13 mouse cellular contexts compared by ENCODE assay signal in genomic region chr7:37291726-37292125, GRCm38 (mm10).
DNase-seq lines count a peak whose midpoint lies in the region; ATAC-seq lines count a peak whose summit lies in the region.
"Had no signal": no experiment of that assay in that cellular context is flagged by ENCODE, and none has a peak within 500 bp of the region (broad histone marks: within the 10 kb centered on the region; RNA-seq: fewer than 3 reads in every experiment).

No protein-coding gene starts in this region.

- peaks cover 26% of the 10 kb centered on the region for H3K4me1 ChIP-seq in embryonic facial prominence, embryonic 14.5 days (ENCODE audit: control insufficient read depth, insufficient read depth, low read length)
- H3K4me1 ChIP-seq in embryonic facial prominence, embryonic 10.5 days: peaks cover 15% of the 10 kb centered on the region
- H3K4me1 ChIP-seq in neural tube, embryonic 15.5 days: peaks cover 37% of the 10 kb centered on the region

- no peak overlapping the region for H3K9ac ChIP-seq in embryonic facial prominence, embryonic 14.5 days (ENCODE audit: low read depth, low read length)
- no peak overlapping the region for H3K9ac ChIP-seq in neural tube, embryonic 15.5 days (replicated peaks)
- H3K9ac ChIP-seq: forebrain, embryonic 12.5 days; kidney, embryonic 15.5 days; neural tube, embryonic 12.5 days had no signal

- intact Hi-C loops in heart, postnatal 10 days (cut with DNase I): no loop called here

- no peaks in the 10 kb centered on the region for H3K36me3 ChIP-seq in embryonic facial prominence, embryonic 14.5 days (ENCODE audit: control insufficient read depth, insufficient read depth, low read length)
- no peaks in the 10 kb centered on the region for H3K36me3 ChIP-seq in embryonic facial prominence, embryonic 10.5 days (replicated peaks)
- no peaks in the 10 kb centered on the region for H3K36me3 ChIP-seq in neural tube, embryonic 15.5 days
- H3K36me3 ChIP-seq: forebrain, embryonic 12.5 days; kidney, embryonic 15.5 days; neural tube, embryonic 12.5 days had no signal

- no peak for ATAC-seq in embryonic facial prominence, embryonic 14.5 days (ENCODE audit: low read depth)
- 0 out of 2 replicates have a peak, but pooled peaks have one; percentile 33 for ATAC-seq in neural tube, embryonic 15.5 days (ENCODE audit: low FRiP score)

- no peak overlapping the region for H3K4me3 ChIP-seq in embryonic facial prominence, embryonic 14.5 days (ENCODE audit: low read depth, low read length)
- no peak overlapping the region for H3K4me3 ChIP-seq in embryonic facial prominence, embryonic 10.5 days
- H3K4me3 ChIP-seq in neural tube, embryonic 15.5 days (replicated peaks): no peak overlapping the region
- H3K4me3 ChIP-seq: forebrain, embryonic 12.5 days; kidney, embryonic 15.5 days; left cerebral cortex, adult 2 months; neural tube, embryonic 12.5 days had no signal

- WGBS in embryonic facial prominence, embryonic 14.5 days: 64% methylated on average over 7 of the region's 7 CpGs
- 85% methylated on average over 7 of the region's 7 CpGs for WGBS in embryonic facial prominence, embryonic 10.5 days
- 61% methylated on average over 7 of the region's 7 CpGs for WGBS in neural tube, embryonic 15.5 days

- H3K4me2 ChIP-seq in embryonic facial prominence, embryonic 14.5 days (ENCODE audit: low read depth, low read length): no peak overlapping the region
- no peak overlapping the region for H3K4me2 ChIP-seq in neural tube, embryonic 15.5 days
- H3K4me2 ChIP-seq: forebrain, embryonic 12.5 days; kidney, embryonic 15.5 days; neural tube, embryonic 12.5 days had no signal

- H3K27me3 ChIP-seq in embryonic facial prominence, embryonic 14.5 days (replicated peaks; ENCODE audit: control insufficient read depth, insufficient read depth, low read length): no peaks in the 10 kb centered on the region
- peaks cover 24% of the 10 kb centered on the region for H3K27me3 ChIP-seq in embryonic facial prominence, embryonic 10.5 days (replicated peaks; ENCODE audit: low read depth, poor library complexity, severe bottlenecking)
- H3K27me3 ChIP-seq in neural tube, embryonic 15.5 days (replicated peaks): no peaks in the 10 kb centered on the region
- H3K27me3 ChIP-seq: kidney, embryonic 15.5 days; neural tube, embryonic 12.5 days had no signal

- peak; percentile 31 for DNase-seq in embryonic facial prominence, embryonic 14.5 days (ENCODE audit: low spot score)
- DNase-seq in embryonic facial prominence, embryonic 10.5 days (ENCODE audit: low spot score): no peak
- peak; percentile 24 for DNase-seq in retina, embryonic 14.5 days (ENCODE audit: low spot score)
- no peak for DNase-seq in retina, postnatal 1 day
- DNase-seq in heart, postnatal 10 days: peak; percentile 57 to 72
- no peak for DNase-seq in thymus, postnatal 10 days (ENCODE audit: low spot score in 2 of 2)
- no peak for DNase-seq in layer of hippocampus, adult 11-12 months (ENCODE audit: low spot score)
- DNase-seq: adrenal gland, adult 2 months had no signal

- H3K27ac ChIP-seq in embryonic facial prominence, embryonic 14.5 days (replicated peaks; ENCODE audit: low read depth, low read length): no peak overlapping the region
- no peak overlapping the region for H3K27ac ChIP-seq in embryonic facial prominence, embryonic 10.5 days (replicated peaks)
- peak overlapping the region; percentile 42 for H3K27ac ChIP-seq in neural tube, embryonic 15.5 days (replicated peaks)
- H3K27ac ChIP-seq: forebrain, embryonic 12.5 days; kidney, embryonic 15.5 days; left cerebral cortex, adult 2 months; neural tube, embryonic 12.5 days had no signal

- H3K9me3 ChIP-seq in embryonic facial prominence, embryonic 14.5 days (ENCODE audit: control insufficient read depth, low read length): no peaks in the 10 kb centered on the region
- H3K9me3 ChIP-seq in embryonic facial prominence, embryonic 10.5 days: no peaks in the 10 kb centered on the region
- H3K9me3 ChIP-seq in neural tube, embryonic 15.5 days (replicated peaks): no peaks in the 10 kb centered on the region
- H3K9me3 ChIP-seq: forebrain, embryonic 12.5 days; kidney, embryonic 15.5 days; neural tube, embryonic 12.5 days had no signal

Comparison
In these comparisons a context has a peak if more than half of its experiments do, and no peak if none do; other contexts are left out.
1. DNase-seq: peak in embryonic facial prominence, embryonic 14.5 days (single experiment), retina, embryonic 14.5 days (single experiment) and heart, postnatal 10 days (2 of 2); none in embryonic facial prominence, embryonic 10.5 days (single experiment), retina, postnatal 1 day (single experiment), thymus, postnatal 10 days (0 of 2) and layer of hippocampus, adult 11-12 months (single experiment).